Mouse (Mus musculus): ENCODE measurements around the gene Becn1. TPM values are rescaled to one million over a fixed set of nuclear protein-coding genes. Genes with fewer than 3 reads are reported as not detected.
"Not testable (repeated sequence)": the region's sequence is repeated elsewhere in the genome, so short reads cannot be mapped to it uniquely, and the experiment has no call there.

Becn1 gene
- polyA plus RNA-seq, 1 experiment from 2014 or later: 148 TPM

- no peak within 1 kb of the TSS for H3K27ac ChIP-seq
- H3K4me3 ChIP-seq: no peak within 1 kb of the TSS
Measured at GRCm38 (mm10) chr11:101330371-101330924, 28.4 kb upstream of the Becn1 start, which contains the start of gene Aoc3. Gene Aoc3 (plus strand): TSS chr11:101330605.

GRCm38 (mm10) chr11:101328941-101329635 lies 27.0 kb upstream of the Becn1 start:
- H3K9me3 ChIP-seq (replicated peaks): no peaks in the 10 kb centered on the region
- no peaks in the 10 kb centered on the region for H3K27me3 ChIP-seq (ENCODE audit: low read depth, poor library complexity, severe bottlenecking)
- no peak for DNase-seq (ENCODE audit: low spot score)
- H3K36me3 ChIP-seq: peaks cover 34% of the 10 kb centered on the region
- 88% methylated on average over 6 of the region's 6 CpGs for WGBS
- no peak overlapping the region for H3K4me3 ChIP-seq
- H3K27ac ChIP-seq: no peak overlapping the region
- H3K4me1 ChIP-seq: peaks cover 16% of the 10 kb centered on the region

More at GRCm38 (mm10) chr11:101330371-101330924, 28.4 kb upstream of the Becn1 start, which contains the start of gene Aoc3:
- Histone ChIP-seq H3K36me3 (peaks cover 20% of the 10 kb centered on the region), H3K27me3 (ENCODE audit: low read depth, poor library complexity, severe bottlenecking) (no peaks in the 10 kb centered on the region), H3K4me1 (peaks cover 23% of the 10 kb centered on the region), H3K9me3 (replicated peaks) (no peaks in the 10 kb centered on the region)
- 78% methylated on average over 7 of the region's 7 CpGs for WGBS
- DNase-seq (ENCODE audit: low spot score): no peak

- no peak overlapping the region for H3K27ac ChIP-seq
- WGBS: 55% methylated on average over 3 of the region's 3 CpGs
- no peak overlapping the region for H3K4me3 ChIP-seq
- H3K4me1 ChIP-seq: peaks cover 7% of the 10 kb centered on the region; the same call in 1 of the 2 replicates
- H3K27me3 ChIP-seq (ENCODE audit: low read depth, poor library complexity, severe bottlenecking): no peaks in the 10 kb centered on the region
- no peak for DNase-seq (ENCODE audit: low spot score)
- peaks cover 52% of the 10 kb centered on the region for H3K36me3 ChIP-seq
- no peaks in the 10 kb centered on the region for H3K9me3 ChIP-seq (replicated peaks)
Measured at GRCm38 (mm10) chr11:101327311-101327710, 25.2 kb upstream of the Becn1 start.

GRCm38 (mm10) chr11:101326147-101326546 lies 24.1 kb upstream of the Becn1 start:
- no peaks in the 10 kb centered on the region for H3K27me3 ChIP-seq (ENCODE audit: low read depth, poor library complexity, severe bottlenecking)
- peaks cover 7% of the 10 kb centered on the region; the same call in 1 of the 2 replicates for H3K4me1 ChIP-seq
- no peaks in the 10 kb centered on the region for H3K9me3 ChIP-seq (replicated peaks)
- H3K27ac ChIP-seq: no peak overlapping the region
- DNase-seq (ENCODE audit: low spot score): no peak
- peaks cover 63% of the 10 kb centered on the region for H3K36me3 ChIP-seq
- no peak overlapping the region for H3K4me3 ChIP-seq
- 88% methylated on average over 11 of the region's 11 CpGs for WGBS

GRCm38 (mm10) chr11:101325201-101325600 lies 23.1 kb upstream of the Becn1 start:
- H3K36me3 ChIP-seq: peaks cover 73% of the 10 kb centered on the region
- WGBS: 93% methylated on average over 11 of the region's 11 CpGs
- H3K4me3 ChIP-seq; H3K9me3 ChIP-seq (replicated peaks); DNase-seq (ENCODE audit: low spot score); H3K27ac ChIP-seq; H3K27me3 ChIP-seq (ENCODE audit: low read depth, poor library complexity, severe bottlenecking); H3K4me1 ChIP-seq: not testable (repeated sequence)

GRCm38 (mm10) chr11:101324763-101325162 lies 22.7 kb upstream of the Becn1 start, which contains the start of gene Aoc2:
Gene Aoc2 (plus strand): TSS chr11:101325063.
- 94% methylated on average over 5 of the region's 5 CpGs for WGBS
- H3K4me3 ChIP-seq: no peak within 1 kb of the TSS
- DNase-seq (ENCODE audit: low spot score): no peak
- no peaks in the 10 kb centered on the region for H3K27me3 ChIP-seq (ENCODE audit: low read depth, poor library complexity, severe bottlenecking)
- no peak within 1 kb of the TSS for H3K27ac ChIP-seq
- H3K36me3 ChIP-seq: peaks cover 77% of the 10 kb centered on the region
- H3K9me3 ChIP-seq (replicated peaks): no peaks in the 10 kb centered on the region
- H3K4me1 ChIP-seq: peaks cover 7% of the 10 kb centered on the region; the same call in 1 of the 2 replicates

GRCm38 (mm10) chr11:101323609-101324008 lies 21.5 kb upstream of the Becn1 start:
- H3K27ac ChIP-seq: no peak overlapping the region
- H3K36me3 ChIP-seq: peaks cover 89% of the 10 kb centered on the region
- no peak overlapping the region for H3K4me3 ChIP-seq
- peak; percentile 73 for DNase-seq (ENCODE audit: low spot score)
- no peaks in the 10 kb centered on the region for H3K9me3 ChIP-seq (replicated peaks)
- 33% methylated on average over 4 of the region's 4 CpGs for WGBS
- no peaks in the 10 kb centered on the region for H3K27me3 ChIP-seq (ENCODE audit: low read depth, poor library complexity, severe bottlenecking)
- peaks cover 7% of the 10 kb centered on the region; the same call in 1 of the 2 replicates for H3K4me1 ChIP-seq

GRCm38 (mm10) chr11:101316501-101316917 lies 14.4 kb upstream of the Becn1 start:
- no peaks in the 10 kb centered on the region for H3K9me3 ChIP-seq (replicated peaks)
- peak; percentile 44 for DNase-seq (ENCODE audit: low spot score)
- H3K4me1 ChIP-seq: peaks cover 17% of the 10 kb centered on the region
- H3K27ac ChIP-seq: peak overlapping the region; percentile 91
- no peaks in the 10 kb centered on the region for H3K27me3 ChIP-seq (ENCODE audit: low read depth, poor library complexity, severe bottlenecking)
- H3K4me3 ChIP-seq: peak overlapping the region; percentile 92
- H3K36me3 ChIP-seq: peaks cover 41% of the 10 kb centered on the region
- under 1% methylated on average over 17 of the region's 17 CpGs for WGBS

- H3K4me1 ChIP-seq: peaks cover 17% of the 10 kb centered on the region
- under 1% methylated on average over 62 of the region's 62 CpGs for WGBS
- peak; percentile 97 for DNase-seq (ENCODE audit: low spot score)
Measured at GRCm38 (mm10) chr11:101315665-101316500, 13.8 kb upstream of the Becn1 start, which contains the start of gene Psme3. Gene Psme3 (plus strand): TSS chr11:101316213.

GRCm38 (mm10) chr11:101315082-101315650 lies 13.1 kb upstream of the Becn1 start:
- peak overlapping the region; percentile 91 for H3K27ac ChIP-seq
- no peaks in the 10 kb centered on the region for H3K9me3 ChIP-seq (replicated peaks)
- H3K27me3 ChIP-seq (ENCODE audit: low read depth, poor library complexity, severe bottlenecking): no peaks in the 10 kb centered on the region
- DNase-seq (ENCODE audit: low spot score): no peak
- 84% methylated on average over 8 of the region's 8 CpGs for WGBS
- H3K4me3 ChIP-seq: peak overlapping the region; percentile 92
- peaks cover 28% of the 10 kb centered on the region for H3K36me3 ChIP-seq
- H3K4me1 ChIP-seq: peaks cover 17% of the 10 kb centered on the region

More at GRCm38 (mm10) chr11:101315665-101316500, 13.8 kb upstream of the Becn1 start, which contains the start of gene Psme3:
- Histone ChIP-seq H3K36me3 (peaks cover 35% of the 10 kb centered on the region), H3K9me3 (replicated peaks) (no peaks in the 10 kb centered on the region), H3K4me3 (peak within 1 kb of the TSS; percentile 92), H3K27ac (peak within 1 kb of the TSS; percentile 91), H3K27me3 (ENCODE audit: low read depth, poor library complexity, severe bottlenecking) (no peaks in the 10 kb centered on the region)

GRCm38 (mm10) chr11:101314567-101314966 lies 12.5 kb upstream of the Becn1 start:
- H3K36me3 ChIP-seq: peaks cover 22% of the 10 kb centered on the region
- no peaks in the 10 kb centered on the region for H3K27me3 ChIP-seq (ENCODE audit: low read depth, poor library complexity, severe bottlenecking)
- peaks cover 17% of the 10 kb centered on the region for H3K4me1 ChIP-seq
- H3K9me3 ChIP-seq (replicated peaks): no peaks in the 10 kb centered on the region
- H3K4me3 ChIP-seq: no peak overlapping the region
- 95% methylated on average over 1 of the region's 1 CpGs for WGBS
- no peak overlapping the region for H3K27ac ChIP-seq
- no peak for DNase-seq (ENCODE audit: low spot score)

- H3K27me3 ChIP-seq (ENCODE audit: low read depth, poor library complexity, severe bottlenecking): no peaks in the 10 kb centered on the region
- H3K36me3 ChIP-seq: no peaks in the 10 kb centered on the region
- H3K27ac ChIP-seq: no peak overlapping the region
- peaks cover 7% of the 10 kb centered on the region for H3K4me1 ChIP-seq
- WGBS: 78% methylated on average over 3 of the region's 3 CpGs
- H3K4me3 ChIP-seq: no peak overlapping the region
- H3K9me3 ChIP-seq (replicated peaks): no peaks in the 10 kb centered on the region
- no peak for DNase-seq (ENCODE audit: low spot score)
Measured at GRCm38 (mm10) chr11:101312150-101312549, 10.1 kb upstream of the Becn1 start.

Measured in limb, embryonic 10.5 days (tissue).